Mouse (Mus musculus): Measurements from ENCODE around the gene Abhd18.

The Abhd18 gene

GRCm38 (mm10) chr3:40950601-40951201 lies 103.9 kb downstream of the Abhd18 start:
- DNase-seq: peak; percentile 76

GRCm38 (mm10) chr3:40951365-40951764 lies 104.6 kb downstream of the Abhd18 start:
- peak in 1 of 2 experiments; percentile 8 for DNase-seq

- no peak for DNase-seq
Measured at GRCm38 (mm10) chr3:40952606-40953005, 105.8 kb downstream of the Abhd18 start.

- no peak for DNase-seq
Measured at GRCm38 (mm10) chr3:40954792-40955191, 108.0 kb downstream of the Abhd18 start.

GRCm38 (mm10) chr3:40958831-40959230 lies 112.1 kb downstream of the Abhd18 start:
- DNase-seq: no peak

GRCm38 (mm10) chr3:40980758-40981157 lies 134.0 kb downstream of the Abhd18 start:
- no peak for DNase-seq

GRCm38 (mm10) chr3:40987539-40987938 lies 140.8 kb downstream of the Abhd18 start:
- DNase-seq: no peak
